Mouse (Mus musculus) thymus, adult 2 months (tissue): ENCODE results near the gene 2810408A11Rik. TPM values are rescaled to one million over a fixed set of nuclear protein-coding genes. Genes with fewer than 3 reads are reported as not detected.
A peak's percentile ranks its signal among the peaks of the same experiment; 100 is the strongest.

Experiments
- DNase-seq: peaks from one replicate; pipeline ENCODE4 v3.0.0; 2021
- H3K27ac ChIP-seq: fragments of 200-500 bp; 2 replicates; pipeline ENCODE4 v1.5.1; 2012; ENCODE audit warnings: low read length, control low read depth; ENCODE audit not compliant: control insufficient read depth, insufficient read depth
- H3K27me3 ChIP-seq: fragments of 200-500 bp; 2 replicates; pipeline ENCODE4 v1.6.1; 2012; ENCODE audit warnings: mild to moderate bottlenecking, low read length, moderate library complexity, mixed read lengths; ENCODE audit not compliant: control insufficient read depth, insufficient read depth
- H3K36me3 ChIP-seq: fragments of 200-500 bp; 2 replicates; pipeline ENCODE4 v1.6.1; 2012; ENCODE audit warnings: mild to moderate bottlenecking, low read length, moderate library complexity; ENCODE audit not compliant: control insufficient read depth, insufficient read depth
- H3K4me1 ChIP-seq: fragments of 200-500 bp; replicated peaks from 2 replicates; pipeline ENCODE4 v1.6.1; 2012; ENCODE audit warnings: low read length; ENCODE audit not compliant: control insufficient read depth, insufficient read depth
- H3K4me3 ChIP-seq: fragments of 200-500 bp; 2 replicates; pipeline ENCODE4 v1.5.1; 2012; ENCODE audit warnings: mild to moderate bottlenecking, low read length, control low read depth, moderate library complexity; ENCODE audit not compliant: control insufficient read depth, insufficient read depth
- CTCF ChIP-seq: fragments of 200-500 bp; IDR thresholded peaks from 2 replicates; pipeline ENCODE4 v1.5.1; 2012; ENCODE audit warnings: mild to moderate bottlenecking, control low read depth, low read length, moderate library complexity, borderline replicate concordance; ENCODE audit not compliant: control insufficient read depth, poor library complexity, insufficient read depth; ENCODE audit errors: extremely low read depth
- POLR2A ChIP-seq: fragments of 200-500 bp; IDR thresholded peaks from 2 replicates; pipeline ENCODE4 v1.6.1; 2012; ENCODE audit warnings: mild to moderate bottlenecking, low read length, control low read depth, moderate library complexity; ENCODE audit not compliant: control insufficient read depth, poor library complexity, insufficient read depth; ENCODE audit errors: extremely low read depth
- WGBS: fragments of 180-500 bp; shearing (Covaris S2); methylation state at CpG from one replicate; pipeline ENCODE4 v1.1.7; 2018; 5-methylcytosine and 5-hydroxymethylcytosine counted together
- polyA plus RNA-seq: library from polyadenylated mRNA; depleted of rRNA; stranded (reverse); fragments of >200 nt; gene quantifications from 2 replicates; pipeline ENCODE4 v1.2.3, GENCODE M21; 2012

The 2810408A11Rik gene
- polyA plus RNA-seq, 1 experiment, result 7.1 TPM

GRCm38 (mm10) chr11:69883066-69883465 is 17.7 kb downstream of the 2810408A11Rik start:
- 91% methylated on average over 4 of the region's 4 CpGs for WGBS
- H3K27me3 ChIP-seq, result no peaks in the 10 kb centered on the region

GRCm38 (mm10) chr11:69881787-69882670 is 18.8 kb downstream of the 2810408A11Rik start:
- peaks cover 38% of the 10 kb centered on the region for H3K36me3 ChIP-seq
- peaks cover 19% of the 10 kb centered on the region for H3K4me1 ChIP-seq
- H3K4me3 ChIP-seq, result 0 out of 2 replicates have a peak overlapping the region, but pooled peaks have one; percentile 39
- H3K27ac ChIP-seq, result peak overlapping the region; percentile 10; the same call in 1 of the 2 replicates
- no peaks in the 10 kb centered on the region for H3K27me3 ChIP-seq
- TF ChIP-seq POLR2A (no peak), CTCF (no peak)
- 89% methylated on average over 21 of the region's 21 CpGs for WGBS
- DNase-seq, result no peak

More at GRCm38 (mm10) chr11:69883066-69883465, 17.7 kb downstream of the 2810408A11Rik start:
- Histone ChIP-seq H3K27ac (no peak overlapping the region), H3K4me3 (no peak overlapping the region), H3K4me1 (peaks cover 19% of the 10 kb centered on the region), H3K36me3 (peaks cover 49% of the 10 kb centered on the region)
- TF ChIP-seq CTCF (peak; percentile 38; the same call in 1 of the 2 replicates), POLR2A (no peak)
- peak; percentile 71 for DNase-seq

- peaks cover 28% of the 10 kb centered on the region for H3K36me3 ChIP-seq
- H3K27me3 ChIP-seq, result no peaks in the 10 kb centered on the region
- H3K4me1 ChIP-seq, result peaks cover 19% of the 10 kb centered on the region
- H3K27ac ChIP-seq, result peak within 1 kb of the TSS; percentile 10; the same call in 1 of the 2 replicates
- H3K4me3 ChIP-seq, result peak within 1 kb of the TSS; percentile 39
- TF ChIP-seq CTCF, result peak; percentile 75
- no peak for TF ChIP-seq POLR2A
- 1% methylated on average over 46 of the region's 46 CpGs for WGBS
- peak; percentile 70 for DNase-seq
These were observed 19.8 kb downstream of the 2810408A11Rik start, which contains the start of gene Kctd11 for GRCm38 (mm10) chr11:69880853-69881603. Gene Kctd11, minus strand, starts transcription at chr11:69881406.

GRCm38 (mm10) chr11:69880506-69880852 is 20.3 kb downstream of the 2810408A11Rik start:
- H3K27ac ChIP-seq, result 0 out of 2 replicates have a peak overlapping the region, but pooled peaks have one; percentile 4
- peak; percentile 66 for DNase-seq
- H3K27me3 ChIP-seq, result no peaks in the 10 kb centered on the region
- peaks cover 23% of the 10 kb centered on the region for H3K36me3 ChIP-seq
- H3K4me3 ChIP-seq, result peak overlapping the region; percentile 39
- peaks cover 19% of the 10 kb centered on the region for H3K4me1 ChIP-seq
- 4% methylated on average over 18 of the region's 18 CpGs for WGBS
- TF ChIP-seq POLR2A (0 out of 2 replicates have a peak, but pooled peaks have one; percentile 9), CTCF (peak; percentile 69; the same call in 1 of the 2 replicates)

GRCm38 (mm10) chr11:69879711-69880110 is 21.1 kb downstream of the 2810408A11Rik start:
- no peak overlapping the region for H3K27ac ChIP-seq
- no peak overlapping the region for H3K4me3 ChIP-seq
- TF ChIP-seq POLR2A (no peak), CTCF (no peak)
- 95% methylated on average over 15 of the region's 15 CpGs for WGBS
- H3K4me1 ChIP-seq, result peaks cover 19% of the 10 kb centered on the region
- DNase-seq, result no peak
- H3K36me3 ChIP-seq, result peaks cover 15% of the 10 kb centered on the region
- no peaks in the 10 kb centered on the region for H3K27me3 ChIP-seq

GRCm38 (mm10) chr11:69878952-69879351 is 21.8 kb downstream of the 2810408A11Rik start:
- TF ChIP-seq CTCF (no peak), POLR2A (no peak)
- 93% methylated on average over 6 of the region's 6 CpGs for WGBS
- Histone ChIP-seq H3K4me3 (no peak overlapping the region), H3K36me3 (peaks cover 8% of the 10 kb centered on the region), H3K27ac (no peak overlapping the region), H3K27me3 (no peaks in the 10 kb centered on the region), H3K4me1 (peaks cover 19% of the 10 kb centered on the region)
- DNase-seq, result no peak
